ENCODE assay signal across 8 mouse cellular contexts in genomic region chr7:4658912-4659551, GRCm38 (mm10). TPM values are rescaled to one million over a fixed set of nuclear protein-coding genes. Genes with fewer than 3 reads are reported as not detected.
A peak's percentile ranks its signal among the peaks of the same experiment; 100 is the strongest.
DNase-seq lines count a peak whose midpoint lies in the region; ATAC-seq lines count a peak whose summit lies in the region.

Gene Ppp6r1 (minus strand): TSS chr7:4659019.

- DNase-seq in adrenal gland, adult (ENCODE audit: inconsistent age in 2 of 2, low spot score in 1 of 2): peak; percentile 98 to 99
- DNase-seq in embryo, embryonic 10.5 days (ENCODE audit: low spot score): peak; percentile 98
- DNase-seq in gastrocnemius, postnatal 14 days: peak; percentile 97
- DNase-seq in left cerebral cortex, postnatal 10 days (ENCODE audit: extremely low spot score in 1 of 2, low spot score in 2 of 2): peak; percentile 95 to 98
- DNase-seq in right cerebral cortex, postnatal 25 days: peak; percentile 99
- peak; percentile 94 to 97 for DNase-seq in urinary bladder, postnatal 4 days (ENCODE audit: low spot score in 2 of 2)

- intact Hi-C loops in gastrocnemius, postnatal 14 days (cut with DNase I; ENCODE audit: low total_unique reads): no loop called here
- intact Hi-C loops in left cerebral cortex, postnatal 10 days (cut with DNase I): no loop called here

- ATAC-seq in inflammation-experienced regulatory T-cells, adult 6 months: peak; percentile 78
- ATAC-seq in megakaryocyte-erythroid progenitor cell, adult 5-6 weeks (replicated peaks; ENCODE audit: low FRiP score, low TSS enrichment, poor library complexity, severe bottlenecking): peak; percentile 83

RNA-seq across cellular contexts. Expression of gene Ppp6r1, which starts in this region (rescaled TPM):
- 10 to 100 TPM; 44.2 to 45.0 TPM for total RNA-seq in gastrocnemius, postnatal 14 days (2021)
- polyA plus RNA-seq in inflammation-experienced regulatory T-cells, adult 6 months (2017; shearing (Covaris generic)): 10 to 100 TPM in 1 of 3 experiments, 1 to 10 TPM in 2; 7.7 to 13.6 (median 9.7) TPM
- total RNA-seq in left cerebral cortex, postnatal 10 days (2021): 100 to 1,000 TPM; 107 to 111 TPM
- total RNA-seq in megakaryocyte-erythroid progenitor cell, adult 5-6 weeks (2014; fragmentation: Nextera tagmentation): 81.4 and 118 TPM in 2 replicates
- 82.5 and 90.9 TPM in 2 replicates for total RNA-seq in megakaryocyte-erythroid progenitor cell, adult 5-6 weeks (2017)

Comparison
In these comparisons a context has a peak if more than half of its experiments do, and no peak if none do; other contexts are left out.
1. Peak in every context shown above with its lines: DNase-seq and ATAC-seq.